Mouse (Mus musculus) urinary bladder, postnatal 36 days (tissue): ENCODE results near the gene Gda.

Experiments
- DNase-seq, 2 experiments: peaks; one replicate each; pipeline ENCODE4 v3.0.0; 2022; ENCODE audit warnings: low spot score in 2 of 2, mixed read lengths in 1 of 2

Gda gene

GRCm38 (mm10) chr19:21473345-21473744, at the start of gene Gda:
TSS of gene Gda (minus strand) at chr19:21473445.
- no peak for DNase-seq

GRCm38 (mm10) chr19:21520280-21520679, 47.0 kb upstream of the Gda start:
- no peak for DNase-seq

GRCm38 (mm10) chr19:21510116-21510515, 36.9 kb upstream of the Gda start:
- peak; percentile 40 to 47 for DNase-seq

- DNase-seq: no peak
Observed at GRCm38 (mm10) chr19:21507561-21508232, 34.5 kb upstream of the Gda start.

GRCm38 (mm10) chr19:21507133-21507532, 33.9 kb upstream of the Gda start:
- DNase-seq: no peak

GRCm38 (mm10) chr19:21504716-21505115, 31.5 kb upstream of the Gda start:
- DNase-seq: no peak

GRCm38 (mm10) chr19:21499394-21499983, 26.2 kb upstream of the Gda start:
- DNase-seq: no peak

GRCm38 (mm10) chr19:21495817-21496216, 22.6 kb upstream of the Gda start:
- DNase-seq: no peak

- no peak for DNase-seq
Observed at GRCm38 (mm10) chr19:21493807-21494521, 20.7 kb upstream of the Gda start.

- no peak for DNase-seq
Observed at GRCm38 (mm10) chr19:21491391-21491790, 18.1 kb upstream of the Gda start.

- no peak for DNase-seq
Observed at GRCm38 (mm10) chr19:21487124-21487944, 14.1 kb upstream of the Gda start.

GRCm38 (mm10) chr19:21482096-21482495, 8.9 kb upstream of the Gda start:
- no peak for DNase-seq

- DNase-seq: no peak
Observed at GRCm38 (mm10) chr19:21481031-21481430, 7.8 kb upstream of the Gda start.

- DNase-seq: no peak
Observed at GRCm38 (mm10) chr19:21480053-21480419, 6.8 kb upstream of the Gda start.

- DNase-seq: no peak
Observed at GRCm38 (mm10) chr19:21479183-21480052, 6.2 kb upstream of the Gda start.

GRCm38 (mm10) chr19:21478538-21478937, 5.3 kb upstream of the Gda start:
- no peak for DNase-seq

GRCm38 (mm10) chr19:21477780-21478179, 4.5 kb upstream of the Gda start:
- DNase-seq: no peak

GRCm38 (mm10) chr19:21476782-21477181, 3.5 kb upstream of the Gda start:
- no peak for DNase-seq

- peak; percentile 77 to 89 for DNase-seq
Observed at GRCm38 (mm10) chr19:21472121-21472780, 994 bp downstream of the Gda start.

- DNase-seq: no peak
Observed at GRCm38 (mm10) chr19:21461221-21461960, 11.9 kb downstream of the Gda start.
